Mouse (Mus musculus) hindlimb bud, embryonic 11.5 days (tissue): Measurements from ENCODE around the gene Rnf222.

Experiments
- DNase-seq: peaks from one replicate; pipeline ENCODE4 v3.0.0-alpha.2; 2012; ENCODE audit warnings: low read depth, low spot score; ENCODE audit errors: extremely low spot score

Rnf222 gene

GRCm38 (mm10) chr11:68888653-68889052 lies 300 bp downstream of the Rnf222 start:
- DNase-seq: no peak

GRCm38 (mm10) chr11:68890625-68891024 lies 2.3 kb downstream of the Rnf222 start:
- no peak for DNase-seq

- DNase-seq: no peak
Observed at GRCm38 (mm10) chr11:68891823-68892222, 3.5 kb downstream of the Rnf222 start.

- DNase-seq: no peak
Observed at GRCm38 (mm10) chr11:68892233-68892832, 4.0 kb downstream of the Rnf222 start.

GRCm38 (mm10) chr11:68893911-68894464 lies 5.6 kb downstream of the Rnf222 start:
- no peak for DNase-seq

- no peak for DNase-seq
Observed at GRCm38 (mm10) chr11:68896247-68896646, 7.9 kb downstream of the Rnf222 start.

- DNase-seq: no peak
Observed at GRCm38 (mm10) chr11:68897120-68897519, 8.8 kb downstream of the Rnf222 start.

GRCm38 (mm10) chr11:68897838-68898237 lies 9.5 kb downstream of the Rnf222 start:
- DNase-seq: no peak

GRCm38 (mm10) chr11:68898790-68899189 lies 10.4 kb downstream of the Rnf222 start:
- DNase-seq: no peak

GRCm38 (mm10) chr11:68899815-68900214 lies 11.5 kb downstream of the Rnf222 start:
- no peak for DNase-seq

GRCm38 (mm10) chr11:68900519-68901350 lies 12.4 kb downstream of the Rnf222 start:
- no peak for DNase-seq

- peak; percentile 100 for DNase-seq
Observed at GRCm38 (mm10) chr11:68901351-68902046, 13.1 kb downstream of the Rnf222 start, which contains the start of gene Rpl26. TSS of gene Rpl26 (plus strand) at chr11:68901583.

GRCm38 (mm10) chr11:68902047-68902364 lies 13.7 kb downstream of the Rnf222 start:
- no peak for DNase-seq

- DNase-seq: no peak
Observed at GRCm38 (mm10) chr11:68902367-68902766, 14.0 kb downstream of the Rnf222 start.

- DNase-seq: no peak
Observed at GRCm38 (mm10) chr11:68902823-68903222, 14.5 kb downstream of the Rnf222 start.

- DNase-seq: no peak
Observed at GRCm38 (mm10) chr11:68903775-68904174, 15.4 kb downstream of the Rnf222 start.

GRCm38 (mm10) chr11:68904375-68905137 lies 16.2 kb downstream of the Rnf222 start:
- peak; percentile 67 for DNase-seq

- DNase-seq: no peak
Observed at GRCm38 (mm10) chr11:68905138-68905531, 16.8 kb downstream of the Rnf222 start.

GRCm38 (mm10) chr11:68905665-68906460 lies 17.5 kb downstream of the Rnf222 start:
- no peak for DNase-seq

GRCm38 (mm10) chr11:68906461-68906790 lies 18.1 kb downstream of the Rnf222 start:
- DNase-seq: no peak
